Mouse (Mus musculus) kidney, adult 2 months (tissue): ENCODE data around the gene Atxn7l2.

ENCODE experiments used
- CTCF ChIP-seq: fragments of 200-500 bp; conservative IDR thresholded peaks from 2 replicates; pipeline ENCODE4 v1.5.1; 2011; ENCODE audit warnings: low read depth, mild to moderate bottlenecking, control low read depth, low read length, moderate library complexity, mixed read lengths; ENCODE audit not compliant: insufficient read depth, insufficient read length
- POLR2A ChIP-seq: fragments of 200-500 bp; IDR thresholded peaks from one replicate; pipeline ENCODE4 v1.6.1; 2011; ENCODE audit warnings: low read depth, low read length, control low read depth

GRCm38 (mm10) chr3:108231646-108232045 lies 20.9 kb upstream of the Atxn7l2 start:
- no peak for TF ChIP-seq CTCF
- no peak for TF ChIP-seq POLR2A
